Mouse (Mus musculus) large intestine, adult 2 months (tissue): ENCODE measurements around the gene Nkpd1. TPM values are rescaled to one million over a fixed set of nuclear protein-coding genes. Genes with fewer than 3 reads are reported as not detected.

Experiments used
- DNase-seq: peaks from one replicate; pipeline ENCODE4 v3.0.0-alpha.2; 2012; ENCODE audit warnings: low read depth, low spot score
- WGBS: fragments of 180-500 bp; shearing (Covaris S2); methylation state at CpG from one replicate; pipeline ENCODE4 v1.1.7; 2018; 5-methylcytosine and 5-hydroxymethylcytosine counted together
- polyA plus RNA-seq: library from polyadenylated mRNA; depleted of rRNA; stranded (reverse); fragments of >200 nt; gene quantifications from 2 replicates; pipeline ENCODE4 v1.2.3, GENCODE M21; 2012

Nkpd1 gene
- polyA plus RNA-seq, 1 experiment: 0.19 TPM

GRCm38 (mm10) chr7:19540771-19541566, 23.3 kb downstream of the Nkpd1 start:
- WGBS: 49% methylated on average over 2 of the region's 2 CpGs
- no peak for DNase-seq

DNA sequence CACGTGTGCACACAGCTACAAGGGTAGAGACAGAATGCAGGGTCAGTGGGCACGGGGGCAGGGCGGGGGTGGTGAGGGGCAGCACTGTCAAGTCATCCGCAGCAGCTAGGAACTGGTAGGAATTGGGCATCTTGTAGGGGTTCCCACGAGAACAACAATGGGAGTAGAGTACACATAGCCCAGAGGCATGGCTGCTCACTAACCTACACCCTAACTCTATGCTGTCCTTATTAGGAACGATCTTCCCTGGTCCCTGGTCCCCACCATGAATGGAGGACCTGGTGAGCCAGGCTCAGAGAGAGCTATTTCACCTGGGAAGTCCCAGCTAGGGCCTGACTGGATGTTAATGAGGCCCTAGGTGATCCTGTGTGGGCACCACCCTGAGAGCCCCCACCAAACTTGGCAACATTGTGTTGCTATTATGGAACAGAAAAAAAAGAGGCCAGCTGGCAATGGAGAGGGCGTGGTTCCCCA, 24.1 kb downstream of the Nkpd1 start:
- WGBS: 59% methylated on average over 7 of the region's 7 CpGs
- DNase-seq: no peak

- 44% methylated on average over 8 of the region's 8 CpGs for WGBS
- no peak for DNase-seq
These were observed 24.6 kb downstream of the Nkpd1 start for GRCm38 (mm10) chr7:19542155-19542691.

GRCm38 (mm10) chr7:19543584-19543983, 25.9 kb downstream of the Nkpd1 start:
- no peak for DNase-seq

GRCm38 (mm10) chr7:19546007-19546406, 28.4 kb downstream of the Nkpd1 start:
- 14% methylated on average over 3 of the region's 3 CpGs for WGBS
- DNase-seq: no peak

More at GRCm38 (mm10) chr7:19543584-19543983, 25.9 kb downstream of the Nkpd1 start:
- 22% methylated on average over 6 of the region's 6 CpGs for WGBS

DNA sequence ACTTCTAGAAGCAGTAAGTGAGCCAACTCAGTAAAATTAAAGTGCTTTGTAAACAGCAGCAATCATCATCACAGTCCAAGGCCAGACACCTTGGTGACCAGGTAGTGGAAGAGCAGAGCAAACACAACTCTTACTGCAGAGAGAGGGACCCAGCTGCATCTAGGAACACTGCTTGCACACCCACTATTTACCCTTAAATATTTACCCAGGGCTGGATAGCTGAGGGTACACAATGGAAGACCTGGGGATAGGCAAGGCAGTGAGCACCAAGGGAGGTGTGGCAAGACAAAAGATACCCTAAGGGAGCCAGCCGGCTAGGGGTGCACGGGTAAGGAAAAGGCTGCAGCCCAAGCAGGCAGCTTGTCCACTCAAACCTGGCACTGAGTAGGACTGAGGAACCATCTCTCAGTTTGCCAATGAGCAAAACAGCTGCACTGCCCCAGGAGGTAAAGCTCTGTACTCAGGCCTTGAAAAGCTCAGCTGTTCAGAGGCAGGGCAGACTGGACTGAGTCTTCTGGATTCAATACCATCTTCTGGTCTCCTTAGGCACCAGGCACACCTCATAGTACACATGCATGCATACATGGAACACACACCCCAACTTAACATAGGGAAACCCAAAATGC, 29.8 kb downstream of the Nkpd1 start:
- 38% methylated on average over 2 of the region's 2 CpGs for WGBS
- no peak for DNase-seq

DNA sequence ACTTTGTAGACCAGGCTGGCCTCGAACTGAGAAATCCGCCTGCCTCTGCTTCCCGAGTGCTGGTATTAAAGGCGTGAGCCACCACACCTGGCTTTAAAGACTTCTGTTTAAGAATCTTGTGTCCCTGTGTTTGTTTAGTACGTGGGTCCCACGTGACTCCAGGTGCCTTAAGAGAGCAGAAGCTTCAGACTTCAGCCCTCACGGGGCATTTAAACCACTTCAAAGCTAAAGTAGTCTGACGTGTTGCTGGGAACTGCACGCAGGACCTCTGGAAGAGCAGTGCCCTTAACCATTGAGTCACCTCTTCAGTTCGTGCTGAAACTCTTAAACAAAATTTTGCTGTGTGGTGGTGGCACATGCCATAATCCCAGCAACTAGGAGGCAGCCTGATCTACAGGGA, 31.8 kb downstream of the Nkpd1 start:
- DNase-seq: no peak
- 39% methylated on average over 10 of the region's 10 CpGs for WGBS

GRCm38 (mm10) chr7:19551634-19552033, 34.0 kb downstream of the Nkpd1 start:
- WGBS: 25% methylated on average over 5 of the region's 5 CpGs
- DNase-seq: no peak

- WGBS: 31% methylated on average over 2 of the region's 2 CpGs
- no peak for DNase-seq
These were observed 34.8 kb downstream of the Nkpd1 start for GRCm38 (mm10) chr7:19552443-19552842.

- WGBS: 87% methylated on average over 1 of the region's 1 CpGs
- DNase-seq: no peak
These were observed 36.5 kb downstream of the Nkpd1 start for GRCm38 (mm10) chr7:19554168-19554567.

- 33% methylated on average over 2 of the region's 2 CpGs for WGBS
- no peak for DNase-seq
These were observed 39.4 kb downstream of the Nkpd1 start for GRCm38 (mm10) chr7:19557086-19557485.

GRCm38 (mm10) chr7:19557982-19558900, 40.6 kb downstream of the Nkpd1 start:
- WGBS: 62% methylated on average over 6 of the region's 6 CpGs
- no peak for DNase-seq

- WGBS: 63% methylated on average over 2 of the region's 2 CpGs
- no peak for DNase-seq
These were observed 41.3 kb downstream of the Nkpd1 start for GRCm38 (mm10) chr7:19558965-19559364.

DNA sequence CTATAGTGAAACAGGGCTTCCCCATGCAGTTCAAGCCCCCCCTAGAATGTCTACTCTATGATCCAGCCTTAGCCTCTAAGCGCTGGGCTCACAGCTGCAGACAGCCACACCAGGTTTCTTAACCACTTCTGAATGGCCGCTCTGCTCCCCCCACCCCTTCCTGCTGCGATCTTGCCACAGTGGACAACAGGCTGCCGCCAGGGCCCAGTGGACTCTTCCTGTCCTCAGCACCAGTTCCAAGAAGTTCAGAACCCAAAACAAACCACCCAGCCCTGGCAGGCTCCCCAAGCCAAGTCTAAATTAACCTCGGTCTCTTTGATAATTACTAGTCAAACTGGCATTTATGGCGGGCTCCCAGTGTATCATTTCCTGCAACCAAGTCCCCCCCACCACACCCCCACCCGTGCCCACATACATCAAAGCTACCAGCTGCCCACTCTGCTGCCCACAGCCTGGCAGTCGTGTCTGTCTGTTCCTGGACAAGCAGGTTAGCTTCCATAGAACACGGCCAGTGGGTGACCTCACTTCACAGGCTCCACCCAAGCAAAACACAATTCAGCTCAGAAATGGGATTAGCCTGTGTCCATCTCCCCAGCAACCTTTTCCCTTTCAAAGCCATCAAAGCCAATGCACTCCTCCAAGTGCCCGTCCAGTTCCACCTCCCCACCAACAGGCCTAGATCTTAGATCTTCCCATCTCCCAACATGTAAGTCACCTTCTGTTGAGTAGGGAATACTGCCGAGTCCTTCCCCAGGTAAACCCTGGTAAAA, 43.0 kb downstream of the Nkpd1 start:
- no peak for DNase-seq
- 2% methylated on average over 11 of the region's 11 CpGs for WGBS

GRCm38 (mm10) chr7:19561431-19561764, 43.8 kb downstream of the Nkpd1 start:
- DNase-seq: no peak
- WGBS: under 1% methylated on average over 11 of the region's 11 CpGs

- DNase-seq: no peak
These were observed 44.4 kb downstream of the Nkpd1 start for GRCm38 (mm10) chr7:19561765-19562642.

DNA sequence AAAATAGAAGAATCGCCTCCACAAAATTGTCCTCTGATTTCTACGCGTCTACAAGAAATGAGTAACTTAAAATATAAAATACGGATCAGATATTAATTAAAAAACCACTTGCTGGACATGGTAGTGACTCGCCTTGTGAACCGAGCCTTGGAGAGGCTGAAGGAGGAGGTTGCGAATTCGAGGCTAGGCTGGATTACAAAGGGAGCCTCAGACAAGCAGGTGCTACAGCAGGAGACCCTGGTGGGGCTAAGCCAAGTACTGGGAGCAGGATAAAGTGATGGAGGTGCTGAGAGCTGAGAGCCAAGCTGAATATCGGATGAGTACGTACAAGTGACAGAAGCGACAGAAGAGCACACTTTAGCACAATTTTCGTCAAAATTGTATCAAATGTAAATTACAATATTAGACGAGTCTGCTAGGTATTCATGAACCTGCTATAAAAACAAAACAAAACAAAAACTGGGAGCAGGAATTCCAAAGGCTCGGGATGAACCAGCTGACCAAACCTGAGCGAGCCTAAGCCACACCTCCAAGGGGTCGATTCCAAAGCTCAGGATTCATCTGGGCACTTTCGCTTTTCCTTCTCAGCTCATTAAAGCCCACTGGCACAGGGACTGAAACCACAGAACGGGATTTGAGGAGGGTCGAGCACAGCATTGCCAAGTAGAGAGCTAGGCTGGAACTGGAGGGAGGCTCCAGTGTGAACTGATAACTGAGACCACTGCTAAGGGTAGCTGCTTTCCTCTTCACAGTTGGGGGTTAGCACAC, 45.2 kb downstream of the Nkpd1 start, which contains the start of gene Ppp1r37:
Ppp1r37 (minus strand) TSS at position 434 of the 768 bp plus-strand sequence.
- DNase-seq: no peak
- 2% methylated on average over 19 of the region's 19 CpGs for WGBS

More at GRCm38 (mm10) chr7:19561765-19562642, 44.4 kb downstream of the Nkpd1 start:
- under 1% methylated on average over 99 of the region's 102 CpGs for WGBS
